13 mouse cellular contexts compared by ENCODE assay signal in the genomic region with DNA sequence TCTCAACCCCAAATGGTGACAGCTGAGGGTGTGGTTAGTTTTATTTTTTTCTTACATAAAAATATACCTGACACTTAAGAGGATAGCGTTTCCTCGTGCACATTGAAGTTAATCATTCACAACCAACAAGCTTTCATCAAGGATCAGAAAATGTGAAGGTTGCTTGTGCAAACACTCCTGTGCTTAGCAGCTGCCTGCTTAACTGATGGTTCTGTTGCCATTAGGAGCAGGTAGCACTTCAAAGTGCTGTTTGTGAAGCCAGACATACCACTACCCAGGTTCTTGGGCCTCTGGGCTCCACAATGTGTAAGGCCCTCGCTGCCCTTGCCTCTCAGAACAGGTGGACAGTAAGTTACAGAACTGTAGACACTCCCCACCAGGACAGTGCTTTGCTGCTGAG. TPM values are rescaled to one million over a fixed set of nuclear protein-coding genes. Genes with fewer than 3 reads are reported as not detected.
DNase-seq lines count a peak whose midpoint lies in the region; ATAC-seq and TF ChIP-seq lines count a peak whose summit lies in the region.
"Had no signal": no experiment of that assay in that cellular context is flagged by ENCODE, and none has a peak within 500 bp of the region (broad histone marks: within the 10 kb centered on the region; RNA-seq: fewer than 3 reads in every experiment).

No protein-coding gene starts in this region.

- H3K27ac ChIP-seq in heart, embryonic 10.5 days, result peak overlapping the region; percentile 47; the same call in 1 of the 2 replicates
- peak overlapping the region; percentile 16; the same call in 1 of the 2 replicates for H3K27ac ChIP-seq in liver, adult 2 months (replicated peaks; ENCODE audit: insufficient read depth, low read depth, low read length)
- H3K27ac ChIP-seq in liver, embryonic 11.5 days (ENCODE audit: low read depth, low read length), result no peak overlapping the region
- peak overlapping the region; percentile 47 for H3K27ac ChIP-seq in intestine, postnatal 0 days (ENCODE audit: low read depth, low read length)
- H3K27ac ChIP-seq in neural tube, embryonic 15.5 days (replicated peaks), result no peak overlapping the region
- no peak overlapping the region for H3K27ac ChIP-seq in left cerebral cortex, adult 2 months
- H3K27ac ChIP-seq: liver, embryonic 14.5 days had no signal

- WGBS in heart, embryonic 10.5 days, result 64% methylated on average over 3 of the region's 3 CpGs
- 13% methylated on average over 3 of the region's 3 CpGs for WGBS in liver, adult 2 months
- 62% methylated on average over 3 of the region's 3 CpGs for whole genome bisulfite sequencing in liver, embryonic 11.5 days
- WGBS in intestine, postnatal 0 days, result 28% methylated on average over 3 of the region's 3 CpGs
- 77% methylated on average over 3 of the region's 3 CpGs for WGBS in neural tube, embryonic 15.5 days

- H3K9ac ChIP-seq in liver, adult 2 months (ENCODE audit: low read depth, low read length), result no peak overlapping the region; the same call in 1 of the 2 replicates
- no peak overlapping the region for H3K9ac ChIP-seq in liver, embryonic 11.5 days (ENCODE audit: low read depth, low read length)
- peak overlapping the region; percentile 12 for H3K9ac ChIP-seq in intestine, postnatal 0 days (ENCODE audit: low read depth, low read length)
- no peak overlapping the region for H3K9ac ChIP-seq in neural tube, embryonic 15.5 days (replicated peaks)
- H3K9ac ChIP-seq: liver, embryonic 14.5 days had no signal

- TF ChIP-seq POLR2A in liver, adult 2 months (IDR thresholded peaks at IDR 0.05; ENCODE audit: extremely low read depth, insufficient read depth, low read length), result no peak

- H3K36me3 ChIP-seq in heart, embryonic 10.5 days, result no peaks in the 10 kb centered on the region
- H3K36me3 ChIP-seq in liver, adult 2 months (ENCODE audit: control insufficient read depth, insufficient read depth, low read length), result no peaks in the 10 kb centered on the region
- no peaks in the 10 kb centered on the region for H3K36me3 ChIP-seq in liver, embryonic 11.5 days (ENCODE audit: control insufficient read depth, insufficient read depth, low read length)
- H3K36me3 ChIP-seq in intestine, postnatal 0 days (ENCODE audit: control insufficient read depth, insufficient read depth), result no peaks in the 10 kb centered on the region
- H3K36me3 ChIP-seq in neural tube, embryonic 15.5 days, result no peaks in the 10 kb centered on the region

- no peak overlapping the region; the same call in 1 of the 2 replicates for H3K4me2 ChIP-seq in liver, embryonic 11.5 days
- peak overlapping the region; percentile 63 for H3K4me2 ChIP-seq in intestine, postnatal 0 days (replicated peaks; ENCODE audit: low read depth)
- peak overlapping the region; percentile 33 for H3K4me2 ChIP-seq in neural tube, embryonic 15.5 days

- no peak for TF ChIP-seq CTCF in liver, adult 2 months (IDR thresholded peaks at IDR 0.05; ENCODE audit: low read depth, low read length)
- no peak for TF ChIP-seq CTCF in intestine, postnatal 0 days (IDR thresholded peaks at IDR 0.05; ENCODE audit: low read depth)
- no peak for TF ChIP-seq CTCF in left cerebral cortex, adult 2 months (IDR thresholded peaks at IDR 0.05)

- no peaks in the 10 kb centered on the region for H3K9me3 ChIP-seq in heart, embryonic 10.5 days
- no peaks in the 10 kb centered on the region for H3K9me3 ChIP-seq in liver, embryonic 11.5 days (ENCODE audit: control insufficient read depth, low read length)
- H3K9me3 ChIP-seq in intestine, postnatal 0 days (ENCODE audit: control insufficient read depth), result no peaks in the 10 kb centered on the region
- no peaks in the 10 kb centered on the region for H3K9me3 ChIP-seq in neural tube, embryonic 15.5 days (replicated peaks)

- H3K4me3 ChIP-seq in heart, embryonic 10.5 days, result peak overlapping the region; percentile 19; the same call in 1 of the 2 replicates
- H3K4me3 ChIP-seq in liver, adult 2 months (ENCODE audit: insufficient read depth, low read depth, low read length), result no peak overlapping the region
- no peak overlapping the region for H3K4me3 ChIP-seq in liver, embryonic 11.5 days (ENCODE audit: low read depth, low read length)
- H3K4me3 ChIP-seq in intestine, postnatal 0 days (ENCODE audit: low read depth, low read length), result peak overlapping the region; percentile 28
- H3K4me3 ChIP-seq in neural tube, embryonic 15.5 days (replicated peaks), result no peak overlapping the region
- no peak overlapping the region for H3K4me3 ChIP-seq in left cerebral cortex, adult 2 months
- H3K4me3 ChIP-seq: erythroblast, embryonic 14.5 days had no signal

- no peak for ATAC-seq in liver, embryonic 11.5 days (replicated peaks; ENCODE audit: low FRiP score)
- ATAC-seq in intestine, postnatal 0 days, result peak; percentile 59
- no peak for ATAC-seq in neural tube, embryonic 15.5 days (ENCODE audit: low FRiP score)
- ATAC-seq in erythroblast, adult 5-6 weeks (replicated peaks; ENCODE audit: low FRiP score, poor library complexity, severe bottlenecking), result no peak

- intact Hi-C loops in heart, postnatal 36 days (cut with DNase I), result no loop called here
- intact Hi-C loops in left cerebral cortex, adult 2 months (cut with DNase I), result no loop called here

- peaks cover 9% of the 10 kb centered on the region; the same call in 1 of the 2 replicates for H3K27me3 ChIP-seq in heart, embryonic 10.5 days (ENCODE audit: insufficient read depth, poor library complexity, severe bottlenecking)
- H3K27me3 ChIP-seq in liver, adult 2 months (ENCODE audit: control insufficient read depth, insufficient read depth, low read length), result no peaks in the 10 kb centered on the region
- H3K27me3 ChIP-seq in liver, embryonic 11.5 days (replicated peaks; ENCODE audit: control insufficient read depth, insufficient read depth, low read length), result peaks cover 11% of the 10 kb centered on the region
- H3K27me3 ChIP-seq in intestine, postnatal 0 days (replicated peaks; ENCODE audit: control insufficient read depth, insufficient read depth, low read length), result no peaks in the 10 kb centered on the region
- no peaks in the 10 kb centered on the region for H3K27me3 ChIP-seq in neural tube, embryonic 15.5 days (replicated peaks)

- no peak for DNase-seq in heart, embryonic 10.5 days (ENCODE audit: low spot score)
- no peak for DNase-seq in heart, postnatal 36 days
- DNase-seq in liver, adult 2 months (ENCODE audit: extremely low read depth, low read depth, low spot score), result peak; percentile 82
- DNase-seq in liver, embryonic 11.5 days (ENCODE audit: low spot score), result no peak
- DNase-seq in left cerebral cortex, adult 2 months (ENCODE audit: extremely low spot score in 1 of 2, low spot score in 2 of 2), result no peak
- DNase-seq: cerebellum, adult 9-11 months; gastrocnemius, postnatal 14 days; retina, postnatal 1 day had no signal

- H3K79me2 ChIP-seq in liver, adult 2 months (ENCODE audit: control insufficient read depth, insufficient read depth, low read length), result peaks cover 38% of the 10 kb centered on the region; the same call in 1 of the 2 replicates

- peaks cover 59% of the 10 kb centered on the region for H3K4me1 ChIP-seq in heart, embryonic 10.5 days
- peaks cover 36% of the 10 kb centered on the region for H3K4me1 ChIP-seq in liver, adult 2 months (ENCODE audit: control insufficient read depth, insufficient read depth, low read length)
- peaks cover 19% of the 10 kb centered on the region for H3K4me1 ChIP-seq in liver, embryonic 11.5 days (replicated peaks; ENCODE audit: control insufficient read depth, insufficient read depth, low read length)
- H3K4me1 ChIP-seq in intestine, postnatal 0 days (replicated peaks; ENCODE audit: control insufficient read depth, insufficient read depth, low read length), result peaks cover 38% of the 10 kb centered on the region
- H3K4me1 ChIP-seq in neural tube, embryonic 15.5 days, result peaks cover 51% of the 10 kb centered on the region

RNA-seq across cellular contexts. Expression of a gene that starts 23.1 kb away (rescaled TPM):
- polyA plus RNA-seq in heart, embryonic 10.5 days (2016; fragmentation: Nextera tagmentation; extraction: Ambion mirVana), result 9.7 and 11.8 TPM in 2 replicates
- 10 to 100 TPM; 36.9 to 43.2 TPM for total RNA-seq in heart, postnatal 36 days (2021)
- 12.4 and 13.3 TPM in 2 replicates for total RNA-seq in liver, adult 2 months (2014; rRNA removed)
- polyA plus RNA-seq in liver, adult 2 months (2012; rRNA removed), result 12.9 and 14.8 TPM in 2 replicates
- polyA plus RNA-seq in liver, embryonic 11.5 days (2014; fragmentation: Nextera tagmentation; extraction: Ambion mirVana), result 2.9 and 4.3 TPM in 2 replicates
- polyA plus RNA-seq in intestine, postnatal 0 days (2015; fragmentation: Nextera tagmentation; extraction: Ambion mirVana), result 13.3 and 13.4 TPM in 2 replicates
- polyA plus RNA-seq in neural tube, embryonic 15.5 days (2015; fragmentation: Nextera tagmentation; extraction: Ambion mirVana), result 14.5 and 15.0 TPM in 2 replicates
- total RNA-seq in left cerebral cortex, adult 2 months (2021), result 10 to 100 TPM; 26.0 to 27.3 TPM
- 1.2 and 2.5 TPM in 2 replicates for total RNA-seq in erythroblast, adult 5-6 weeks (2015; ENCODE audit: low replicate concordance)
- total RNA-seq in erythroblast, adult 5-6 weeks (2017; ENCODE audit: low replicate concordance), result 1.3 and 2.5 TPM in 2 replicates

Comparison
In these comparisons a context has a peak if more than half of its experiments do, and no peak if none do; other contexts are left out.
1. H3K27ac ChIP-seq: peak in heart, embryonic 10.5 days (single experiment), liver, adult 2 months (single experiment) and intestine, postnatal 0 days (single experiment); none in liver, embryonic 11.5 days (single experiment), neural tube, embryonic 15.5 days (single experiment) and left cerebral cortex, adult 2 months (single experiment).
2. H3K4me3 ChIP-seq: peak in heart, embryonic 10.5 days (single experiment) and intestine, postnatal 0 days (single experiment); none in liver, adult 2 months (single experiment), liver, embryonic 11.5 days (single experiment), neural tube, embryonic 15.5 days (single experiment) and left cerebral cortex, adult 2 months (single experiment).